Mouse (Mus musculus): ENCODE data around the gene Klrb1b. TPM values are rescaled to one million over a fixed set of nuclear protein-coding genes. Genes with fewer than 3 reads are reported as not detected.
"Not testable (repeated sequence)": the region's sequence is repeated elsewhere in the genome, so short reads cannot be mapped to it uniquely, and the experiment has no call there.

Klrb1b gene
- polyA plus RNA-seq, 1 experiment, result not detected

- no peak within 1 kb of the TSS for H3K27ac ChIP-seq (ENCODE audit: control insufficient read depth, insufficient read depth, low read depth, low read length, poor library complexity)
- H3K4me1 ChIP-seq (ENCODE audit: control insufficient read depth, insufficient read depth, low read length), result no peaks in the 10 kb centered on the region; the same call in 1 of the 2 replicates
- H3K4me3 ChIP-seq (replicated peaks; ENCODE audit: control insufficient read depth, low read depth, low read length), result no peak within 1 kb of the TSS
- 74% methylated on average over 2 of the region's 2 CpGs for WGBS
- TF ChIP-seq POLR2A (IDR thresholded peaks at IDR 0.05; ENCODE audit: borderline replicate concordance, control insufficient read depth, low read depth, low read length), result no peak
- TF ChIP-seq CTCF (IDR thresholded peaks at IDR 0.05; ENCODE audit: control insufficient read depth, insufficient read depth, low read length), result no peak
Observed at GRCm38 (mm10) chr6:128789115-128789514, 37.0 kb downstream of the Klrb1b start, which contains the start of gene Klrb1c. Gene Klrb1c, minus strand, starts transcription at chr6:128789215.

GRCm38 (mm10) chr6:128788517-128788916, 37.6 kb downstream of the Klrb1b start:
- H3K4me3 ChIP-seq (replicated peaks; ENCODE audit: control insufficient read depth, low read depth, low read length), result no peak overlapping the region
- no peak overlapping the region for H3K27ac ChIP-seq (ENCODE audit: control insufficient read depth, insufficient read depth, low read depth, low read length, poor library complexity)
- H3K4me1 ChIP-seq (ENCODE audit: control insufficient read depth, insufficient read depth, low read length), result no peaks in the 10 kb centered on the region; the same call in 1 of the 2 replicates
- WGBS, result 35% methylated on average over 1 of the region's 1 CpGs
- TF ChIP-seq POLR2A (IDR thresholded peaks at IDR 0.05; ENCODE audit: borderline replicate concordance, control insufficient read depth, low read depth, low read length) (no peak), CTCF (IDR thresholded peaks at IDR 0.05; ENCODE audit: control insufficient read depth, insufficient read depth, low read length) (no peak)

- not testable (repeated sequence) for H3K27ac ChIP-seq (ENCODE audit: control insufficient read depth, insufficient read depth, low read depth, low read length, poor library complexity); H3K4me1 ChIP-seq (ENCODE audit: control insufficient read depth, insufficient read depth, low read length); H3K4me3 ChIP-seq (replicated peaks; ENCODE audit: control insufficient read depth, low read depth, low read length)
- 32% methylated on average over 1 of the region's 1 CpGs for WGBS
Observed at GRCm38 (mm10) chr6:128786396-128786795, 39.7 kb downstream of the Klrb1b start.

DNA sequence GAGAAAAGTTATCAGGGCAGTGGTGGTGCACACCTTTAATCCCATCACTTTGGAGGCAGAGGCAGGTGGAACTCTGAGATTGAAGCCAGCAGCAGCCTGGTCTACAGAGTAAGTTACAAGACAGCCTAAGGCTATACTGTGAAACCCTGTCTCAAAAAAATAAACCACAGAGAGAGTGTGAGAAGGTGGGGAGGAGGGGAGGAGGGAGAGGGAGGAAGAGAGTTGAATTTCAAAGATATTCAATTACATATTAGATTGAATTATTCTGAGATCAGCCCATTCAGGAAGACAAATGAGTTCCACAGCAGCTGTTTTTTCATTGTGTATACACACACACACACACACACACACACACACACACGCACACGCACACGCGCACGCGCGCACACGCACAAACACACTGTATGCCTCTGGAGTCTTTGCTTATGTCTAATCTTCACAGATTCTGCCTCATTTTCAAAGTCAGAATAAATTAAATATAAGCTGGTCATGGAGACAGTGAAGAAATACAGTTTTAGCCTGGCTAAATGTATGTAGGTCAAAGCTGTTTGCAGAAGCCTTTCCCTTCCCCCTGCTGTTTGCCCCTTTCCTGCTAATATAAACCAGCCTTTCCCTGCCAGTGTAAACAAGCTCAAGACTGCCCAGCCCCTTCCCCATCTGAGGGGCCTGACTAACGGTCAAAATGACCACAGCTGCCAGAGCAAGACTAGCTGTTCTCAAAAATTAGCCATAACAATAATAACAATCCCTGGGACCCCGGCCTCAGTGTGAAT, 56.5 kb downstream of the Klrb1b start:
- no peak overlapping the region for H3K4me3 ChIP-seq (replicated peaks; ENCODE audit: control insufficient read depth, low read depth, low read length)
- H3K27ac ChIP-seq (ENCODE audit: control insufficient read depth, insufficient read depth, low read depth, low read length, poor library complexity), result peak overlapping the region; percentile 78
- 81% methylated on average over 10 of the region's 10 CpGs for whole genome bisulfite sequencing
- no peaks in the 10 kb centered on the region for H3K4me1 ChIP-seq (ENCODE audit: control insufficient read depth, insufficient read depth, low read length)
- TF ChIP-seq POLR2A (IDR thresholded peaks at IDR 0.05; ENCODE audit: borderline replicate concordance, control insufficient read depth, low read depth, low read length) (no peak), CTCF (IDR thresholded peaks at IDR 0.05; ENCODE audit: control insufficient read depth, insufficient read depth, low read length) (no peak)

DNA sequence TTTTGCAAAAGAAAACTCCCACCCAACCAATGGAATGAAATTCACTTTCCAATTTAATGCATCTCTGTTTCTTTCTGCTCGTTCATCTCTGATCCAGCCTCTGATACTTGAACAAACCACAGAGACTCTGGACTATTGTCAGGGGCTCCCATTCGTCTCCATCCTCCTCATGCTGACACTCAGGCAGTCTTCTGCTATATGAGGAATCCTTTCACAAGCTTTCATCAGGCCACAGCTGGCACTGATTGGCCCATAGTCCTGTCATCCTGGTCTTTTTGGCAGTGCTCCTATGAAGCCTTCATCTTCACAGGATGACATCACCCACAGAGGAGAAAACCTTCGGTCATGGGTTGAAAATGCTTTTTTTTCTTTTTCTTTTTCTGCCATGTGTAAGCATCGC, 58.1 kb downstream of the Klrb1b start:
- H3K4me3 ChIP-seq (replicated peaks; ENCODE audit: control insufficient read depth, low read depth, low read length), result no peak overlapping the region
- no peak overlapping the region for H3K27ac ChIP-seq (ENCODE audit: control insufficient read depth, insufficient read depth, low read depth, low read length, poor library complexity)
- no peak for TF ChIP-seq CTCF (IDR thresholded peaks at IDR 0.05; ENCODE audit: control insufficient read depth, insufficient read depth, low read length)
- TF ChIP-seq POLR2A (IDR thresholded peaks at IDR 0.05; ENCODE audit: borderline replicate concordance, control insufficient read depth, low read depth, low read length), result no peak
- peaks cover 1% of the 10 kb centered on the region; the same call in 1 of the 2 replicates for H3K4me1 ChIP-seq (ENCODE audit: control insufficient read depth, insufficient read depth, low read length)
- WGBS, result 72% methylated on average over 4 of the region's 4 CpGs

DNA sequence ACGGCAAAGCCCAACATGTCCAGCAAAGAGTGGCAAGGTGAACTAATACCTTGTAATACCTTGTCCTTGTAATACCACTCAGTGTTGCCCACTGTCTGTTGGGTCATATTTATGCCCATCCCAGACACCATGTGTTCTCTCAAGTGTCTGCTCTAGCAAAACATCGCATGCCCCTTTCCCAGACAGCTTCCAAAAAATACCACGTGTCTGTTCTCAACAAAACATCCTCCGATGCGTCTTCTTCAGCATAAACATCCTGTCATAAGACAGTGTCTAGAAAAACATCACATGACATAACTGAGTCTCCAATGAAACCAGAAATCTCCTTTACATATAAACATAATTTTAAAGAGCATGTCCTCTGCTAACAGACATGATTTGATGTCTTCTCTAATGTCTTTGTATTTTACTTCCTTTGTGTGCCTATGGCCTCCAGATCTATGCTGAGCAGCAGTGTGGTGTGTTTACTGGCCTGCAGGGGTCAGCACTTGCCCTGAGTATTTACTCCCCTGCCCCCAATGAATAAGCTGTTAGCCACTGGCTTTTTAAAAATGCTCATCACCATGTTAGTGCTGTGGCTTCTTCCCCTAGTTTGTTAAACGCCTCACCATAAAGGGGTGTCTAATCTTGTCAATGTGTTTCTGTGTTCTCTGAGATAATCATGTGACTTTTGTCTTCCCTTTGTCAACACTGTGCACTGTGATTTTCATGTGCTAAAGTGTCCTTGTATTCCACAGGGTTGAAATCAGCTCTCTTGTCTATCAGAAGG, 59.5 kb downstream of the Klrb1b start:
- H3K4me1 ChIP-seq (ENCODE audit: control insufficient read depth, insufficient read depth, low read length); H3K27ac ChIP-seq (ENCODE audit: control insufficient read depth, insufficient read depth, low read depth, low read length, poor library complexity); H3K4me3 ChIP-seq (replicated peaks; ENCODE audit: control insufficient read depth, low read depth, low read length): not testable (repeated sequence)
- 66% methylated on average over 6 of the region's 6 CpGs for WGBS
- TF ChIP-seq CTCF (IDR thresholded peaks at IDR 0.05; ENCODE audit: control insufficient read depth, insufficient read depth, low read length), result peak; percentile 61

- 48% methylated on average over 1 of the region's 1 CpGs for WGBS
- no peak overlapping the region for H3K4me3 ChIP-seq (replicated peaks; ENCODE audit: control insufficient read depth, low read depth, low read length)
- no peak overlapping the region for H3K27ac ChIP-seq (ENCODE audit: control insufficient read depth, insufficient read depth, low read depth, low read length, poor library complexity)
- TF ChIP-seq POLR2A (IDR thresholded peaks at IDR 0.05; ENCODE audit: borderline replicate concordance, control insufficient read depth, low read depth, low read length) (no peak), CTCF (IDR thresholded peaks at IDR 0.05; ENCODE audit: control insufficient read depth, insufficient read depth, low read length) (no peak)
- peaks cover 1% of the 10 kb centered on the region; the same call in 1 of the 2 replicates for H3K4me1 ChIP-seq (ENCODE audit: control insufficient read depth, insufficient read depth, low read length)
Observed at GRCm38 (mm10) chr6:128765211-128765610, 60.9 kb downstream of the Klrb1b start.

DNA sequence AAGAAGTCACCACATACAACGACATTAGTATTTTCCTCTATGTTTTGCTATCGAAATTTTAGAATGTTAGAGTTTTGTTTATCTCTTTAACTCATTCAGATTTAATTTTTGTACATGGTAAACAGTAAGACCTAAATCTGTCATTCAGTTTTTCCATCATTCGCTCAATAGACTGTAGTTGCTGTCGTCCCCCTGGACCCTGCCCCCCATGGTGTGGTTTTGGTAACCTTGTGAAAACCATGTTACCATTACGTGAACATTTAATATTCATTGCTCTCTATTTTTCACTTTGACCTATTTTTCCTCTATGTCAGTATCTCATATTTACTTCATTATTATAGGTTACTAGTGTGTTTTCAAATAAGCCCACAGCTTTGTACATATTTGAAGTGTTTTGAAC, 61.5 kb downstream of the Klrb1b start:
- no peak for TF ChIP-seq POLR2A (IDR thresholded peaks at IDR 0.05; ENCODE audit: borderline replicate concordance, control insufficient read depth, low read depth, low read length)
- TF ChIP-seq CTCF (IDR thresholded peaks at IDR 0.05; ENCODE audit: control insufficient read depth, insufficient read depth, low read length), result no peak
- H3K27ac ChIP-seq (ENCODE audit: control insufficient read depth, insufficient read depth, low read depth, low read length, poor library complexity), result no peak overlapping the region

More for the DNA sequence above, 61.5 kb downstream of the Klrb1b start:
- H3K4me1 ChIP-seq (ENCODE audit: control insufficient read depth, insufficient read depth, low read length), result peaks cover 1% of the 10 kb centered on the region; the same call in 1 of the 2 replicates
- peak overlapping the region; percentile 35 for H3K4me3 ChIP-seq (replicated peaks; ENCODE audit: control insufficient read depth, low read depth, low read length)
- 6% methylated on average over 5 of the region's 5 CpGs for WGBS

Measured in bone marrow, adult 2 months (tissue).